Mouse (Mus musculus) megakaryocyte, embryonic 14.5 days (primary cell): Measurements from ENCODE around the gene Pipox.

Source experiments
- FLI1 ChIP-seq: IDR thresholded peaks from 2 replicates; pipeline ENCODE4 v1.6.1; 2012; ENCODE audit warnings: low read length, inconsistent platforms, mixed read lengths
- GATA1 ChIP-seq: IDR thresholded peaks from 3 replicates; pipeline ENCODE4 v1.6.1; 2012; ENCODE audit warnings: mixed read lengths, low read length, inconsistent platforms, borderline replicate concordance

DNA sequence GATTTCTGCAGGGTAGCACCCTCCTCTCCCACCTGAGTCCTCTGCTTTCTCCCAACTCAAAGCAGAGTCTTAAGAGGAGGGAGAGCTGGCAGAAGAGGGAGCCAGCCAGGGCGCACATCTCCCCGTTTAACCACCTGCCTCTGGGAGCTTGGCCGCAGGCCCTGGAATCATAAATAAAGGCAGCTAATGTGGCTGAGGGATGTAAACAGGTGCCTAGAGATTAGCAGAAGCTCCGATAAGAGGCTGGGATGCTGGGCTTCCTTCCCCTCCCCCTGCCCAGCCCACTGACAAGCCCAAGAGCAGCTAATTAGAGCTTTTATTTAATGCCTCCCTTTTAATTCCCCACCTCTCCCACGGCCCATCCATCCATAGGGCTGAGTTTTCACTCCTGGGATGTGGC, 45.8 kb downstream of the Pipox start:
- TF ChIP-seq GATA1 (no peak), FLI1 (no peak)
